Mouse (Mus musculus) brain, embryonic 18.5 days (tissue): Measurements from ENCODE around the gene Tmem116.
"Not testable (repeated sequence)": the region's sequence is repeated elsewhere in the genome, so short reads cannot be mapped to it uniquely, and the experiment has no call there.

ENCODE experiments used
- DNase-seq: peaks from one replicate; pipeline ENCODE4 v3.0.0-alpha.2; 2012; ENCODE audit warnings: low read depth, low spot score

Gene Tmem116

GRCm38 (mm10) chr5:121462967-121463366 lies 11.3 kb downstream of the Tmem116 start:
- no peak for DNase-seq

GRCm38 (mm10) chr5:121463601-121464250 lies 12.0 kb downstream of the Tmem116 start:
- no peak for DNase-seq

GRCm38 (mm10) chr5:121469566-121469965 lies 17.9 kb downstream of the Tmem116 start:
- no peak for DNase-seq

- no peak for DNase-seq
These were observed 20.7 kb downstream of the Tmem116 start for GRCm38 (mm10) chr5:121472411-121472810.

GRCm38 (mm10) chr5:121474610-121475009 lies 22.9 kb downstream of the Tmem116 start:
- DNase-seq, result no peak

- no peak for DNase-seq
These were observed 24.3 kb downstream of the Tmem116 start for GRCm38 (mm10) chr5:121476040-121476439.

GRCm38 (mm10) chr5:121477680-121478079 lies 26.0 kb downstream of the Tmem116 start:
- peak; percentile 55 for DNase-seq

GRCm38 (mm10) chr5:121484801-121485200 lies 33.1 kb downstream of the Tmem116 start:
- no peak for DNase-seq

GRCm38 (mm10) chr5:121493305-121493704 lies 41.6 kb downstream of the Tmem116 start:
- no peak for DNase-seq

- no peak for DNase-seq
These were observed 49.0 kb downstream of the Tmem116 start for GRCm38 (mm10) chr5:121500719-121501118.

- not testable (repeated sequence) for DNase-seq
These were observed 49.8 kb downstream of the Tmem116 start for GRCm38 (mm10) chr5:121501424-121501996.

- DNase-seq, result no peak
These were observed 51.5 kb downstream of the Tmem116 start, which contains the start of gene Adam1b for GRCm38 (mm10) chr5:121503231-121503630. Adam1b (minus strand) TSS chr5:121503435.

GRCm38 (mm10) chr5:121506846-121507245 lies 55.2 kb downstream of the Tmem116 start:
- no peak for DNase-seq

- DNase-seq, result no peak
These were observed 58.3 kb downstream of the Tmem116 start for GRCm38 (mm10) chr5:121510009-121510408.

- no peak for DNase-seq
These were observed 67.3 kb downstream of the Tmem116 start for GRCm38 (mm10) chr5:121518983-121519382.

- not testable (repeated sequence) for DNase-seq
These were observed 68.1 kb downstream of the Tmem116 start for GRCm38 (mm10) chr5:121519758-121520157.

- no peak for DNase-seq
These were observed 74.2 kb downstream of the Tmem116 start for GRCm38 (mm10) chr5:121525774-121526450.

GRCm38 (mm10) chr5:121526526-121526925 lies 74.8 kb downstream of the Tmem116 start:
- no peak for DNase-seq

GRCm38 (mm10) chr5:121526961-121527360 lies 75.3 kb downstream of the Tmem116 start:
- DNase-seq, result no peak

- DNase-seq, result no peak
These were observed 82.8 kb downstream of the Tmem116 start for GRCm38 (mm10) chr5:121534521-121534920.

GRCm38 (mm10) chr5:121535116-121535515 lies 83.4 kb downstream of the Tmem116 start:
- no peak for DNase-seq

- no peak for DNase-seq
These were observed 85.3 kb downstream of the Tmem116 start for GRCm38 (mm10) chr5:121536921-121537555.
